Mouse (Mus musculus): Measurements from ENCODE around the gene 4930467E23Rik. TPM values are rescaled to one million over a fixed set of nuclear protein-coding genes. Genes with fewer than 3 reads are reported as not detected.
"Not testable (repeated sequence)": the region's sequence is repeated elsewhere in the genome, so short reads cannot be mapped to it uniquely, and the experiment has no call there.

Gene 4930467E23Rik
- total and polyA plus RNA-seq, 3 experiments = not detected

DNA sequence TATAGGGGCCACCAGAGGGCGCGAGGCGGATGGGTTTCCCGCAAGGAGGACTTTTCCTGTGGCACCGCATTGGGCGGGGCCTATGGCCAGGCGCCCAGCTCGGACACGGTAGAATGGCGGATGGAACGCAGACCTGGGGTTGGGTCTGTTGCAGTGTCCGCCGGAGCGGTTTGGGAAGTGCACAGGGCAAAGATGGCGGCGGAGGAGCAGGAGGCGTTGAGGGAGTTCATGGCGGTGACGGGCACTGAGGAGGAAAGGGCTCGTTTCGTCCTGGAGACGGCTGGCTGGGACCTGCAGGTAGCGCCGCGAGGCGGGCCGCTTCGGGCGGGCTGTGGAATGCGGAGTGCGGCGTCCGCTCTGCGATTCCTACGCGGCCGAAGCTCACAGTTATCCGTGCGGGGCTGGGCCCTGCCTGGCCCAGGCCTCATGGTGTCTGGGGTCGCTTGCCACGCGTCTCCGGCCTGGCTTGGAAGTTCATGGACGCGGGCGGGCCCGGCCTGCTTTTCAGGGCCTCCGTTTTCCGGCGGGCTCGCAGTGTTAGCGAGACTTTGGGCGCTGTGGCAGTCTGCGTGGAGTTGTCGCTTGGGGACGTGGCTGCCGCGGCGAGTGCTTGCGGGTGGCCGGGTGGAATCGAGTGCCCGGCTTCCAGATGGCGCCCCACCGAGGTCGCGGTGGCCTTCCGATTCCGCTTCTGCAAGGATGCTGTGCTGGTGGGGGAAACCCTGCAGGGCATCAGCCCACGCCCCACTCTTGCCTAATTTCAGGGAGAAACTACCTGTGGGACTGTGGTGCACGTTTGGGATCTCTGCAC is 55.4 kb downstream of the 4930467E23Rik start:
- peak; percentile 92 for DNase-seq (ENCODE audit: extremely low read depth)
- H3K9me3 ChIP-seq (replicated peaks; ENCODE audit: low read length); H3K79me2 ChIP-seq (replicated peaks; ENCODE audit: control insufficient read depth, extremely low read depth, insufficient read depth, poor library complexity, severe bottlenecking); H3K4me2 ChIP-seq (ENCODE audit: insufficient read depth, low read depth, poor library complexity, severe bottlenecking); H3K27ac ChIP-seq (ENCODE audit: insufficient read depth, low read depth); H3K36me3 ChIP-seq (replicated peaks in 1 of 2; ENCODE audit: control insufficient read depth in 1 of 2, insufficient read depth in 1 of 2, low read length in 1 of 2); dilution Hi-C loops (cut with MboI; ENCODE audit: extremely low pct_ligation_motif_present, extremely low pct_unique_long_range_greater_than_20kb, low sequenced_read_pairs); in situ Hi-C loops (cut with MboI; ENCODE audit: low pct_ligation_motif_present, low pct_unique_long_range_greater_than_20kb, low sequenced_read_pairs); H3K27me3 ChIP-seq (replicated peaks): not testable (repeated sequence)
- 0 out of 4 replicates have a peak, but pooled peaks cover 0 to 12% of the 10 kb centered on the region in 2 experiments for H3K4me1 ChIP-seq (ENCODE audit: control insufficient read depth in 1 of 2, insufficient read depth in 2 of 2)
- TF ChIP-seq SIN3A (IDR thresholded peaks at IDR 0.05; ENCODE audit: low read length) (peak; percentile 29; the same call in 1 of the 2 replicates), HCFC1 (IDR thresholded peaks at IDR 0.05; ENCODE audit: low read depth, low read length) (peak; percentile 70), MAX (IDR thresholded peaks at IDR 0.05; ENCODE audit: low read length) (0 out of 2 replicates have a peak, but pooled peaks have one; percentile 32), TBP (conservative IDR thresholded peaks at IDR 0.05; ENCODE audit: low read depth, low read length) (0 out of 2 replicates have a peak, but pooled peaks have one; percentile 47), IRF4 (IDR thresholded peaks at IDR 0.05; ENCODE audit: low read depth, low read length) (0 out of 2 replicates have a peak, but pooled peaks have one; percentile 24), ELF1 (IDR thresholded peaks at IDR 0.05; ENCODE audit: low read depth, low read length) (peak; percentile 48), POLR2A (IDR thresholded peaks at IDR 0.05; ENCODE audit: low read depth, low read length) (peak; percentile 69), NRF1 (IDR thresholded peaks at IDR 0.05; ENCODE audit: low read depth, low read length) (peak; percentile 59), MXI1 (IDR thresholded peaks at IDR 0.05; ENCODE audit: low read depth, low read length) (peak; percentile 20; the same call in 1 of the 2 replicates), KAT2A (IDR thresholded peaks at IDR 0.05; ENCODE audit: insufficient replicate concordance, low read length) (0 out of 2 replicates have a peak, but pooled peaks have one; percentile 40), TCF12 (IDR thresholded peaks at IDR 0.05; ENCODE audit: low read depth, low read length) (peak; percentile 82), MEF2A (IDR thresholded peaks at IDR 0.05; ENCODE audit: borderline replicate concordance, low read depth, low read length) (peak; percentile 22; the same call in 1 of the 2 replicates)
- H3K4me3 ChIP-seq (replicated peaks in 1 of 3; ENCODE audit: low read depth in 2 of 3, low read length in 2 of 3, poor library complexity in 1 of 3) = peak overlapping the region; percentile 54 to 81 (median 75)
- H3K9ac ChIP-seq (ENCODE audit: insufficient read depth, low read depth) = peak overlapping the region; percentile 93

GRCm38 (mm10) chr8:19792696-19793095 is 63.3 kb downstream of the 4930467E23Rik start:
- H3K36me3 ChIP-seq (replicated peaks in 1 of 2; ENCODE audit: control insufficient read depth in 1 of 2, insufficient read depth in 1 of 2, low read length in 1 of 2); dilution Hi-C loops (cut with MboI; ENCODE audit: extremely low pct_ligation_motif_present, extremely low pct_unique_long_range_greater_than_20kb, low sequenced_read_pairs); H3K4me3 ChIP-seq (replicated peaks in 1 of 3; ENCODE audit: low read depth in 2 of 3, low read length in 2 of 3, poor library complexity in 1 of 3); DNase-seq (ENCODE audit: extremely low read depth); H3K27me3 ChIP-seq (replicated peaks); in situ Hi-C loops (cut with MboI; ENCODE audit: low pct_ligation_motif_present, low pct_unique_long_range_greater_than_20kb, low sequenced_read_pairs); H3K4me1 ChIP-seq (ENCODE audit: control insufficient read depth in 1 of 2, insufficient read depth in 2 of 2); H3K9me3 ChIP-seq (replicated peaks; ENCODE audit: low read length); H3K4me2 ChIP-seq (ENCODE audit: insufficient read depth, low read depth, poor library complexity, severe bottlenecking); H3K79me2 ChIP-seq (replicated peaks; ENCODE audit: control insufficient read depth, extremely low read depth, insufficient read depth, poor library complexity, severe bottlenecking); H3K27ac ChIP-seq (ENCODE audit: insufficient read depth, low read depth); H3K9ac ChIP-seq (ENCODE audit: insufficient read depth, low read depth): not testable (repeated sequence)

Other genes starting within 250 kb of the 4930467E23Rik start
- not detected in 2 replicates for gene Defb7, start 234.5 kb upstream of the 4930467E23Rik start, total RNA-seq (2012; rRNA removed)
- gene Defb7, start 234.5 kb upstream of the 4930467E23Rik start, total RNA-seq (2014; rRNA removed) = not detected in 2 replicates
- not detected in 2 replicates for gene Defb7, start 234.5 kb upstream of the 4930467E23Rik start, polyA plus RNA-seq (2012; ENCODE audit: insufficient read length, low read depth)
- not detected in 2 replicates for gene Gm31371, start 173.8 kb downstream of the 4930467E23Rik start, total RNA-seq (2012; rRNA removed)
- gene Gm31371, start 173.8 kb downstream of the 4930467E23Rik start, total RNA-seq (2014; rRNA removed) = not detected in 2 replicates
- not detected in 2 replicates for gene Gm31371, start 173.8 kb downstream of the 4930467E23Rik start, polyA plus RNA-seq (2012; ENCODE audit: insufficient read length, low read depth)